In genomic region chr11:79224562-79225280, GRCm38 (mm10) we compare ENCODE assay signal across 8 mouse cellular contexts. TPM values are rescaled to one million over a fixed set of nuclear protein-coding genes. Genes with fewer than 3 reads are reported as not detected.
DNase-seq lines count a peak whose midpoint lies in the region; ATAC-seq lines count a peak whose summit lies in the region.

No protein-coding gene starts in this region.

- no peak overlapping the region for H3K9ac ChIP-seq in hindbrain, embryonic 12.5 days

- no peak overlapping the region for H3K27ac ChIP-seq in hindbrain, embryonic 12.5 days

- DNase-seq in Muller cell, postnatal 12 days (ENCODE audit: inconsistent ontology term) = peak; percentile 99
- DNase-seq in cerebellum, adult 9-10 months = peak; percentile 91
- peak; percentile 68 to 71 for DNase-seq in frontal cortex, postnatal 10 days (ENCODE audit: low spot score in 2 of 2)
- DNase-seq in layer of hippocampus, postnatal 25 days (ENCODE audit: extremely low spot score in 1 of 2, low spot score in 1 of 2) = peak; percentile 72 to 92
- peak; percentile 86 for DNase-seq in lung, postnatal 25 days (ENCODE audit: low spot score)
- DNase-seq in retina, adult 2 months (ENCODE audit: low read depth, low spot score) = peak; percentile 64
- DNase-seq in thymus, postnatal 36 days = peak; percentile 77 to 81

- no peaks in the 10 kb centered on the region for H3K36me3 ChIP-seq in hindbrain, embryonic 12.5 days

- H3K4me1 ChIP-seq in hindbrain, embryonic 12.5 days = peaks cover 5% of the 10 kb centered on the region; the same call in 1 of the 2 replicates

- 44% methylated on average over 18 of the region's 18 CpGs for WGBS in hindbrain, embryonic 12.5 days

- H3K27me3 ChIP-seq in hindbrain, embryonic 12.5 days = no peaks in the 10 kb centered on the region

- no peaks in the 10 kb centered on the region for H3K9me3 ChIP-seq in hindbrain, embryonic 12.5 days (replicated peaks)

- H3K4me2 ChIP-seq in hindbrain, embryonic 12.5 days (replicated peaks) = no peak overlapping the region

- H3K4me3 ChIP-seq in hindbrain, embryonic 12.5 days = no peak overlapping the region

- 0 out of 2 replicates have a peak, but pooled peaks have one; percentile 22 for ATAC-seq in hindbrain, embryonic 12.5 days (ENCODE audit: low FRiP score)

RNA-seq across cellular contexts. Expression of gene Wsb1, which starts 29.8 kb away (rescaled TPM):
- polyA plus RNA-seq in hindbrain, embryonic 12.5 days (2016; fragmentation: Nextera tagmentation; extraction: Ambion mirVana) = 552 and 643 TPM in 2 replicates
- total RNA-seq in layer of hippocampus, postnatal 25 days (2021) = 10 to 100 TPM; 68.1 to 92.0 TPM
